Mouse (Mus musculus) heart, postnatal 4 days (tissue): ENCODE measurements at regions not wholly inside any gene's neighbourhood (a gene's known extent, or its start where the extent isn't known, plus 50 kb on each side); places are given as distances from the start of the nearest gene placed in this dataset.

ENCODE experiments used
- DNase-seq: peaks from one replicate; pipeline ENCODE4 v3.0.0; 2021

DNA sequence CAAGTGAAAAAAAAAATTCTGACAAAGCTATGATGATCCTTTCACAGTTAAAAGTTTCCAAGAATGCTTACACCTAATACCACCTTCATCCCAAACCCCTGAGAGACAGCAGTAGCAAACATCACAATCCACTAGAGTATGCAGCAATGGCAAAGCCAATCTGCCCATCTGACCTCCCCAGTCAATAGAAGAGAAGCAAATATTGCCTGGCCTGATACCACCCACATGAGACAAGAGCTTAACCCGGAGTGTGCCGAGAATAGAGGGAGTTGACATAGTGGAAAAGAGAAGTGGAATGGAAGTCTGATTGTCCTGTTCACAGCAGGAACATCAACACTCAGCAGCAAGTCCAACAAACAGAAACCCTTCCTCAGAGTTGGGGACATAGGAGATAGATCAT, 219.9 kb upstream of the Pou3f3 start:
- no peak for DNase-seq

GRCm38 (mm10) chr1:42480348-42480920, 215.1 kb upstream of the Pou3f3 start:
- DNase-seq, result no peak

GRCm38 (mm10) chr1:42489563-42489962, 206.0 kb upstream of the Pou3f3 start:
- DNase-seq, result no peak

DNA sequence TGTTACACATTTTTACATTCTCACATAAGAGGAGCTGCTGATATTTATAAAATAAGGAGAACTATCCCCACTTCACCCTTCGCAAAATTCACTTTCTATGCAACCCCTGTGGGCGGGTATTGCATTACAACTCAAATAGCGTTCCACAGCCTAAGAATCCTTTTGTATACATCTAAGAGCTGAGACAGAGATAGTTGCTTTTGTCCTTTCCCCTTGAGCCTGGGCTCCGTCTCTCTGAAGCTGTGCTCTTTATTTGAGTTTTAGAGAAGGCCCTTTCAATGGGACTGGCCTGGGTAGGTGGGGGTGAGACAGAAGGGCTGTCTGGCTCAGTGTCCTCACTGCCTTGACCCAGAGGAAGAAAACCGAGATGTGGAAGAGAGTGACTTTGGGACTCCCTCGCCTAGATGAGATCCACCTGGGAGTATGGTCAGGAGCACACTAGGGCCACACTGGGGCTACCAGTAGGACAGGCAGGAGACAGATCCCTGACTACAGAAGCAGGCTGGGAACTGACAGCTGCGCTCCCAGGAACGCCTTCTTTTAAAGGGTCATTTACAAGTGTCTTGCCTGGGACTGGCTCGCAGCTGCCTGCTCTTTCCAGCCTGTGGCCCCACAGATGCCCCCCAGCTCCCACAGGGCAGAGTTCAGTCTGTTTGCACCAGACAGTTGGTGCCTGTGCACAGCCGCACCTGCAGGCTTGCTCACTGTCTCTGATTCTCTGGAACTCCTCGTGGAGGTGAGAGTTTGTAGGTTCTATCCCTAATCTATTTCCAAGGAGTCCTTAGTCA, 204.5 kb upstream of the Pou3f3 start:
- no peak for DNase-seq

- DNase-seq, result peak; percentile 20
These were observed 203.8 kb upstream of the Pou3f3 start for GRCm38 (mm10) chr1:42491644-42492277.

DNA sequence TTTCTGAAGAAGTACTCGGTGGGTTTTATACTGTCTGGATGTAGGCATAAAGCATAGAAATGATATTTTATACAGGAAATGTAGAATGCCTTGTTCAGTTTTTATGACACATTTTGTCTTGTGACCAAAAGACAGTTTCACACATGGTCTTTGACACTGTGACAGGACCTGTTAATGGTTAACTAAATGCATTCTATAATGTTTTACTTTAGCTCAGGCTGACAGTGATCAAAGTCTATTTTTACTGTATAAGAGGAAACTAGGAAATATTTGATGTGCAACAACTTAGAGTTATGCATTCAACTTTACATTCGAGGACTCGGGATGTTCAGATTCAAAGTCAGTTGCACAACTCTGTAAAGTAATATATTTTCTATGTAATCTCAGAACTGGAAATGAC, 199.5 kb upstream of the Pou3f3 start:
- no peak for DNase-seq

DNA sequence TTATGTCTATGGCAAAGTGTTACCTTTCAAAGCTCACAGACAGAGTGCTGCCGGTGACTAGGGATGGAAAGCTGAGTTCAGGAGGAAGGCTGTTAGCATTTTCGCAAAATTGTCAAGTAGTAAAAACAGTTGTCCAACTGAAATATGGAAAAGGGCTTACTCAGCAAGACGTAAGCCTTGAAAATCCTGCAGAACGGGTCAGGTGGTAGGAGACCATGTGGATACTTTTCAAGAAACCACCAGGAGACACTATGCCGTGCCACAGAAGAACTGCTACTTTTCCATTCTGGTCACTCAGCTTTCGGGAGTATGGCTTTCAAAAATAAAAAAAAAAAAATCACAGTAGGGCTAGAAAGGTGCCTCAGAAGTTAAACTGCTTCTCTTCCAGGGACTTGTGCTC, 199.1 kb upstream of the Pou3f3 start:
- DNase-seq, result no peak

- DNase-seq, result no peak
These were observed 196.7 kb upstream of the Pou3f3 start for GRCm38 (mm10) chr1:42498901-42499300.

DNA sequence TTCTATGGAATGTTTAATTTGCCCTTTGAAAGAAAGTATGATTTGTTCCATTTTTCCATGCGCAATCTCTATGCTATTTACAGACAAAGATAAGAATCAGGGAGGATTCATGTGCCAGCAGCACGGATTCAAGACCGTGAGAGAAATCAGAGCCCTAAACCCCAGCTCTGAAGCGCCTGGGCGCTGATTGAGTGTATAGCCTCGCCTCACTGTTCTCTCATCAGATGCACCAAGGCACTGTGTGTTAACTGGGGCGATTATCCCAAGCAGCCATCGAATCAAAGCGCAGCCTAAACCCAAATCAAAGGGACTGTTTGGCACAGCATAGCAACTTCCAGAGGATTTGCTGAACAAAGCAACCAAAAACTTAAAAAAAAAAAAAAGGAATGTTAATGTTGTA, 191.1 kb upstream of the Pou3f3 start:
- DNase-seq, result no peak

GRCm38 (mm10) chr1:42505048-42505729, 190.4 kb upstream of the Pou3f3 start:
- no peak for DNase-seq

GRCm38 (mm10) chr1:42514417-42514816, 181.2 kb upstream of the Pou3f3 start:
- no peak for DNase-seq

DNA sequence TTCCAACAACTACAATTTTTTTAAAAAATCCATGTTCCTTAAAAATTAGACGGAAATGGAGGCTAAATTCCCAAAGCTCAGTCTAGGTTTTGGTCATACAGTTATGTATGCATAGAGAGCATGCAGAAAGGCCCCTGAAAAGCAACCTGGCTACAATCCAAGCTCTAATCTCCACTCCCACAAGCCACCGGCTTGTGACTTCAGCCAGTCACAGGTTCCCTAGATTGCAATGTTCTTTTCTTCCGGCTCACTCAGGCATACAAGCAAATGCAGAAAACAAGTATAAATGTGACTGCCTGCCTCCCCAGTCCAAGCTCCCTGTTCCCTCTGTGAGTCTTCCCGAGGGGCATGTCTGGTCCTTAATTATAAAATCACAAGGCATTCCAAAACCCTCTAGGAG, 171.2 kb upstream of the Pou3f3 start:
- peak; percentile 18 for DNase-seq

DNA sequence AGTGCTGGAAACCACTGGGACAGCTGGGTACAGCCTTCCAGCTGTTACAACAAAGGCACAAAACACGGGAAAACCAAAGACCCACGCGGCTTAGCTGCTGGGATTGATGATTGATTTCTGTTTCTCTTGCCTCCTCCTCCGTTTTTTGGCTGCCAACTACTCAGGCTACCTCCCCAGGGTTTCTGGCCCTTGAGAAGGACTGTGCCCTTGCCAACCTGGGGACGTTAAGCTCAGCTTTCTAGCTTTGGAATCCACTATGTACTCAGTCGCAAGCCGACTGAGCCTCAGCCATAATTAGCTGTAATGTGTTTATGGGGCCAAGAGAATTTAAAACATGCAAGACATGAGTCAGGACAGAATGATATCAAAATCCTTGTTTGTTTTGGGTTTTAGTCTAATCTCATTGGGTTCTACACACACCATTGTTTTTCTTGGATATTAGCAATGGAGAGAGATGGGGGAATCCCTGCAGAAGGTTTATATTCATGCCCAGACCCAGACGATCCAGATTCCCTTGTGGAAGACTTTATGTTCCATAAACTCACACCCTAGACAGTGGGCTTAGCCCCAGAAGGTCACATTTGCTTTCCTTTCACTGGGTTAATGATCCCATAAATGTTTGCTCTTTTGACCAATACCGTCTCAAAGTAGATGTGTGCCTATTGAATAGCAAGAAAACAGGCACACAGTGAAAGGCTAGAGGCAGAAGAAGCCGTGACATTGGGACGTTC, 167.7 kb upstream of the Pou3f3 start:
- DNase-seq, result peak; percentile 6

- DNase-seq, result peak; percentile 37
These were observed 162.7 kb upstream of the Pou3f3 start for GRCm38 (mm10) chr1:42532908-42533307.

DNA sequence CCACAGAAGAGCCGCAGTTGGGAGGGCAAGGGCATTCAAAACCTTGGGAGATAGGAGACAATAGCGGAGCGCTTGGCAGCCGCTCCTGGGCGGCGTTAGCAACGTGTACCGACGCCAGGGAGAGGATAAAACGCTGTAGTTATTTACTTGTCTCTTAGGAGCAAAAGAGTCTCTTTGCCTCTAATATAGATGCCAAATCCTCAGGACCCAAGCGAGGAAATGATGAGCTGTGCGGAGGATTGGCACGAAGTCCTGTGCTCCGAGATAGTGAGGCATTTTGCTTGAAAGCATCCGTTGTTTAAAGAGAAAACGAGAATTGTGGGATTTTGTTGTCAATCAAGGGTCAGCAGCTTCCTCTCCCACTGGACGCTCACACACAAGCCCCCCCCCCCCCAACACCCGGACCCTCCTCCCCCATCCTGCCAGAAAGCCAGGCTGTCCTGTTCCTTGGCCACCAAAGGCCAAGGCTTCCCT, 156.5 kb upstream of the Pou3f3 start:
- peak; percentile 12 for DNase-seq

DNA sequence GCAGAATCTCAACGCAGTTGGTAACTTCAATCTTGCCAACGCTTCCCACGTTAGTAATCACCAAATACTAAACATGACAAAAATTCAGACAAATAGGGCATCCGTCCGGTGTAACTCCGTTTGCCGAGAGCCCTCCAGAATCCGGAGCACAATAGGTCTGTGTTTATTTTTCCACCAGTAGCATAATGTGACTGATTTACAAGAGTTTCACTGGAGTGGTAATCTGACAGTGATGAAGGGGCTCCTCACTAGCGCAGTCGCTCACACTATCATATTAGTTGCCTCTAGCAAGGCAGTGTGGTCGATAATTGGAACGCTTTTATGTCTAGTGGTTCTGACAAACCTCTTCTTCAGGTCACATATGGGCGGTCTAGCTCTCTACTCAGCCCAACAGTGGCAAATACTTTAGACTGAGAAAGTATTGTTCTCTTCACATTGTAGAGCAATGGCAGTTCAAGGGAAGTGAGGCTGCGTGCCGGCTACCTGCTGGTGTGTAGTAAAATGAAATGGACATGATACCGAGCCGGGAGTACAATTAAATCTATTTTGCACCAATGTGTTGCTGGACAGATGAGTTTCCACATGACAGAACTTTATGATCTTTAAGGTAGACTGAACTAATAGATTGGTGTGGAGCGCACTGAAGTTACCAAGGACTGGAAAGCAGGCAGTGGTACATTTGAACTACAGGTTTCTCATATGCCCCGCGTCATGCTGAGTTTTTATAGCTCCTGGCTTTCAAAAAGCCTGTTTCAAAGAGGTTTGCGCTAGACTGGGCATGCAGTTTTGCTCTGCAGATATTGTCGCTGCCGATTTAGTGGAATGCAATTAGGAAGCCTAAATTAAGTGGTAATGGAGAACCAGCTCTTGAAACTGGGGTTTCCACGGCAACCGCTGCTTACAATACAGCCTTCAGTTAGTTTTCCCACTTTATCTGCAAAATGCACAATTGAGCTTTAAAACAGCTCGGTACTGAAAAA, 155.7 kb upstream of the Pou3f3 start:
- DNase-seq, result no peak

DNA sequence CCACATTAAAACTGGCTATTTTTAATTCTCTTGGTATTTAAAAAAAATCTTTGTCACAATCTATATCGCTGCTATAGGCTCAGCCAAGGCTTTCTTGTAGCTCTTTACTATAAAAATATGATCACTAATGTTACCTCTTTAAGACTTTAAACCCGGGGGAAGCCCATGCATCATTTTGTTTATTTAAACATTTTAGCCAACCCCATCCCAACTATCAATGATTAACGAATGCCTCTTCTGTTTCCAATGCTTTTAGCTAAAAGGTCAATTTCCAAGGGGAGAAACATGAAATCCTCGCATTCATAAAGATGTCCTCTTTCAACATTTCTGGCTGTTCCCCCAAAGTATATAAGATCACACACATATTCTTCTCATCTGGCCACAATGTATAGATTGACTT, 153.6 kb upstream of the Pou3f3 start:
- no peak for DNase-seq

- DNase-seq, result no peak
These were observed 152.6 kb upstream of the Pou3f3 start for GRCm38 (mm10) chr1:42542846-42543549.

DNA sequence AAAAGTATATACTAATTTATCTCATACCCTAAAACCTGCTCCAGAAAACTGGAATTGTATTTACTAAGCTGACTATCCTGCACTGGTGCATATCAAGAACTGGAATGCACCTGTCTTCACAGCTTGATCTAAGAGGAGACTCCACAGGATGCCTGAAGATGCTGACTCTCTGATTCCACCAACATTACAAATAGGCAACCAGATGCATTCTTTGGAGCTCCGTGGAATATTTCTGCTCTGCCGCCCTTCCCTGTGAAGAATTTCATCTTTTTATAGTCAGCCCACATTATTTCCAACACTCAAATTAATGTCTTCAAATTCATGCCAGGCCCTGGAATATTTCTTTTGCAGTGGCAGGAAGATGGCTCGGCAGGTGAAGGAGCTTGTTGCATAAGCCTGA, 148.7 kb upstream of the Pou3f3 start:
- DNase-seq, result no peak

DNA sequence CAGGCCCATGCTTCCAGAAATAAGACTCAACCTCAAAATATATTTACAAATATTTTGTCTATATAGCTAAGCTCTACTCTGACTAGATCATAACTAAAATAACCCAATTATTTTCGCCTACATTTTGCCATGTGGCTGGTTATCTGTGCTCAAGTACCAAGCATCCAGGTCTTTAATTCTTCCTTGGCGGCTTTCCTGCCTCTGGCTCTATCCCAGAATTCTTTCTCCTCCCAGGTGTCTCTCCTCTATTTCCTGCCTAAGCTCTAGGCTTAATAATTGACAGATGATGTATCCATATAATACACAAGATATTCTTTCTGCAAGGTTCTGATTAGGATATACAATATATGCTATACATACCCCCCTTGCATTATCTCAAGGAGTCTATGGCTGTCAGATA, 138.3 kb upstream of the Pou3f3 start:
- DNase-seq, result no peak

- DNase-seq, result no peak
These were observed 127.9 kb upstream of the Pou3f3 start for GRCm38 (mm10) chr1:42567640-42568039.
